Mouse (Mus musculus) thymus, postnatal 4 days (tissue): ENCODE results near the gene Dgkq.
"Not testable (repeated sequence)": the region's sequence is repeated elsewhere in the genome, so short reads cannot be mapped to it uniquely, and the experiment has no call there.

ENCODE experiments used
- DNase-seq: peaks from one replicate; pipeline ENCODE4 v3.0.0; 2021

The Dgkq gene

GRCm38 (mm10) chr5:108653341-108653740 is 16.1 kb downstream of the Dgkq start:
- no peak for DNase-seq

GRCm38 (mm10) chr5:108651823-108652222 is 17.6 kb downstream of the Dgkq start:
- peak; percentile 72 for DNase-seq

- no peak for DNase-seq
These were observed 18.2 kb downstream of the Dgkq start for GRCm38 (mm10) chr5:108651136-108651720.

GRCm38 (mm10) chr5:108650341-108650740 is 19.1 kb downstream of the Dgkq start:
- DNase-seq = no peak

GRCm38 (mm10) chr5:108648937-108649576 is 20.4 kb downstream of the Dgkq start:
- no peak for DNase-seq

GRCm38 (mm10) chr5:108647820-108648465 is 21.5 kb downstream of the Dgkq start:
- DNase-seq = no peak

- DNase-seq = no peak
These were observed 22.2 kb downstream of the Dgkq start for GRCm38 (mm10) chr5:108647311-108647710.

GRCm38 (mm10) chr5:108646343-108646660 is 23.2 kb downstream of the Dgkq start:
- DNase-seq = no peak

GRCm38 (mm10) chr5:108645651-108646342 is 23.7 kb downstream of the Dgkq start:
- no peak for DNase-seq

GRCm38 (mm10) chr5:108643674-108644073 is 25.8 kb downstream of the Dgkq start:
- no peak for DNase-seq

- DNase-seq = no peak
These were observed 33.3 kb downstream of the Dgkq start for GRCm38 (mm10) chr5:108636172-108636571.

- not testable (repeated sequence) for DNase-seq
These were observed 35.4 kb downstream of the Dgkq start for GRCm38 (mm10) chr5:108634088-108634487.

GRCm38 (mm10) chr5:108633676-108634075 is 35.8 kb downstream of the Dgkq start:
- DNase-seq = no peak

GRCm38 (mm10) chr5:108629634-108630483 is 39.6 kb downstream of the Dgkq start, which contains the start of the genes Gak and Tmem175:
TSS of gene Gak (minus strand) at chr5:108629755.
TSS of gene Tmem175 (plus strand) at chr5:108629770.
- DNase-seq = peak; percentile 95

- DNase-seq = no peak
These were observed 40.4 kb downstream of the Dgkq start for GRCm38 (mm10) chr5:108628891-108629633.

- DNase-seq = no peak
These were observed 43.3 kb downstream of the Dgkq start for GRCm38 (mm10) chr5:108626050-108626660.

- DNase-seq = no peak
These were observed 47.6 kb downstream of the Dgkq start for GRCm38 (mm10) chr5:108621870-108622269.

GRCm38 (mm10) chr5:108610426-108610825 is 59.0 kb downstream of the Dgkq start:
- DNase-seq = no peak

- DNase-seq = no peak
These were observed 66.9 kb downstream of the Dgkq start for GRCm38 (mm10) chr5:108602537-108602936.

- DNase-seq = no peak
These were observed 69.5 kb downstream of the Dgkq start for GRCm38 (mm10) chr5:108599923-108600322.
